ENCODE assay signal across 19 mouse cellular contexts in the genomic region with DNA sequence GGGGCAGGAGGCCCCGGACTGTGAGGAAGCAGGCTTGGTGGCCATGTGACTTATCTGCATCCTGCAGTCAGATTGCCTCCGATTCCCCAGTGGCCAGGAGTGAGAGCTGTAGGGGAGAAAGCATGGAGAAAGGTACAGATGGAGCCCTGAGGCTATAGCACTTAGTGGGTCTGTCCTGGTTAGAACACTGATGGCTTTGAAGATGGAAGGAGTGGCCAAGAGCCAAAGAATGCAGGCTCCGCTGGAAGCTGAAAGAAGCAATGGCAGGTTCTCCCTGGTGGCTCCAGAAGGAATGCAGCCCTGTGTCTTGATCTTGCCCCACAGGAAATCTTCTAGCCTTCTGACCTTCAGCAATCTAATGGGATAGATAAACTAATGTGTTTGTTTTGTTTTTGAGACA.
"Had no signal": no experiment of that assay in that cellular context is flagged by ENCODE, and none has a peak within 500 bp of the region (broad histone marks: within the 10 kb centered on the region; RNA-seq: fewer than 3 reads in every experiment).

No protein-coding gene starts in this region.

- DNase-seq: liver, postnatal 0 days; lung, adult 2 months; lung, postnatal 14 days; lung, postnatal 36 days; retina, postnatal 1 day; right cerebral cortex, adult 18-20 months; right cerebral cortex, postnatal 25 days; right cerebral cortex, postnatal 4 days; spleen, adult 18-20 months; thymus, adult 18-20 months; thymus, postnatal 25 days; thymus, postnatal 4 days had no signal

- H3K27ac ChIP-seq: liver, embryonic 15.5 days; lung, embryonic 15.5 days; macrophage; midbrain, embryonic 13.5 days; neural tube, embryonic 13.5 days; neural tube, embryonic 15.5 days had no signal

- H3K4me3 ChIP-seq: liver, embryonic 15.5 days; lung, embryonic 15.5 days; midbrain, embryonic 13.5 days; myocyte; neural tube, embryonic 13.5 days; neural tube, embryonic 15.5 days had no signal

- H3K9ac ChIP-seq: liver, embryonic 15.5 days; liver, postnatal 0 days; lung, embryonic 15.5 days; midbrain, embryonic 13.5 days; neural tube, embryonic 13.5 days; neural tube, embryonic 15.5 days had no signal

- H3K36me3 ChIP-seq: liver, embryonic 15.5 days; lung, embryonic 15.5 days; midbrain, embryonic 13.5 days; neural tube, embryonic 13.5 days; neural tube, embryonic 15.5 days had no signal

- H3K4me1 ChIP-seq: liver, embryonic 15.5 days; lung, embryonic 15.5 days; midbrain, embryonic 13.5 days; neural tube, embryonic 13.5 days; neural tube, embryonic 15.5 days had no signal

- H3K9me3 ChIP-seq: liver, embryonic 15.5 days; midbrain, embryonic 13.5 days; neural tube, embryonic 13.5 days; neural tube, embryonic 15.5 days had no signal
